Mouse (Mus musculus) kidney, adult 2 months (tissue): ENCODE measurements around the gene Col28a1.

Experiments used
- CTCF ChIP-seq: fragments of 200-500 bp; conservative IDR thresholded peaks from 2 replicates; pipeline ENCODE4 v1.5.1; 2011; ENCODE audit warnings: low read depth, mild to moderate bottlenecking, control low read depth, low read length, moderate library complexity, mixed read lengths; ENCODE audit not compliant: insufficient read depth, insufficient read length
- POLR2A ChIP-seq: fragments of 200-500 bp; IDR thresholded peaks from one replicate; pipeline ENCODE4 v1.6.1; 2011; ENCODE audit warnings: low read depth, low read length, control low read depth

DNA sequence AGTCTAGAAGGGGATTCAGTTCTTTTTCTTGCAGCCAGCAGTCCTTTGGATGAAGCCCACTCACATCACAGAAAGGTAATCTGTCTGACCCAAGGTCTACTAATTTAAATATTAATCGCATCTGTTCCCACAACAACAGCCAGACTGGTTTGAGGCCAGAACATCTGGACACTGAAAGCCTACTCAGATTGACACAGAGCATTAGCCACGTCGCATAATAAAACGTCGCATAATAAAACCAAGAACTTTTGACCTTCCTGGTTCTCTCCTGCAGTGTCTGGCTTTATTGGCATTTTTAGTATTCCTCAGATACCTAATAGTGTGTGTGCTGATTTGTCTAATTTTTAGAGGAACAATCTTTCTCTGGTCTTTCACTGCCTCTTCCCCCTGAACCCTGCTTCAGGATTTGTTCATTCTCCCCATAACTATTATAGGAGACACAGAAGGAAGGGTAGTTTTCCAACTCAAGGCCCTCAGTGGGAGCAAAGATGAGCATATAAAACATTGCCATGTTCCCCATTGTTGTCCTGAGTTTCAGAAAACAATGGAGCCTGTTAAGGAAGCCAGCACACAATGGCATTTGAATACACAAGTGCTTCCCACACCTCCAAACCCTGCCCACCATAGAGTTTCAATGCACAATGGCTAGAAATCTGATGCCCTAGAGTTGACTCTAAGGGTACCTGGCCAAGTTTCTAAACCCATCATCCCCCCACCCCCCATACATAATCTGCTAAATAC, 221.2 kb downstream of the Col28a1 start:
- no peak for TF ChIP-seq CTCF
- TF ChIP-seq POLR2A = no peak
